Mouse (Mus musculus): ENCODE data around the gene Rab39.

Gene Rab39

DNA sequence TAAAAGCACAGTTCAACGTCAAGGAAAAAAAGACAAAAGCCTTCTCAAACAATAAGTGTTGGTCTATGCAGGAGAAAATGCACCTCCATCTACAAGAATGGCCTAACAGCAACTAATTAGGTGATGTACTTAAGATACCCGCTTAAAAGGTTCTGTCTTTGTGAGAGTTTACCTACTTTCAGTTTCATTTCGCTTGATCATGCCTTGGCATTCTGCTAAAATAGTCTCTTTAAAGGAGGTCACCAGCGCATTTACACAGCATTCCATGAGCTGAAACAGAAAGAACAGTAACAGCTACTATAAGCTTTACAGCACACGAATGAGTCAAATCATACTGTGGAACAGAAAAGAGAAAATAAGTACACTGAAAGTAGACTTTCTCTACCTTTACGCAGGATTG lies 71.2 kb downstream of the Rab39 start:
- in situ Hi-C loops (cut with MboI; ENCODE audit: unreplicated experiment in 2 of 2), result loop anchor here in 1 of 2 experiments (5.0 kb wide), 1 partner anchor 77 kb away; no protein-coding TSS in a partner anchor
